Mouse (Mus musculus): ENCODE results near the gene Ank.
A peak's percentile ranks its signal among the peaks of the same experiment; 100 is the strongest.
"Not testable (repeated sequence)": the region's sequence is repeated elsewhere in the genome, so short reads cannot be mapped to it uniquely, and the experiment has no call there.

Gene Ank

GRCm38 (mm10) chr15:27466131-27467080, at the start of gene Ank:
Gene Ank, plus strand, starts transcription at chr15:27466677.
- no peak for DNase-seq (ENCODE audit: low read depth, low spot score)

GRCm38 (mm10) chr15:27418566-27419331, 47.7 kb upstream of the Ank start:
- no peak for DNase-seq (ENCODE audit: low read depth, low spot score)

GRCm38 (mm10) chr15:27421531-27421930, 44.9 kb upstream of the Ank start:
- DNase-seq (ENCODE audit: low read depth, low spot score), result no peak

GRCm38 (mm10) chr15:27427581-27427980, 38.9 kb upstream of the Ank start:
- DNase-seq (ENCODE audit: low read depth, low spot score), result no peak

- no peak for DNase-seq (ENCODE audit: low read depth, low spot score)
Measured at GRCm38 (mm10) chr15:27430241-27430640, 36.2 kb upstream of the Ank start.

- DNase-seq (ENCODE audit: low read depth, low spot score), result no peak
Measured at GRCm38 (mm10) chr15:27432851-27433615, 33.4 kb upstream of the Ank start.

GRCm38 (mm10) chr15:27435409-27435808, 31.1 kb upstream of the Ank start:
- no peak for DNase-seq (ENCODE audit: low read depth, low spot score)

GRCm38 (mm10) chr15:27436194-27436593, 30.3 kb upstream of the Ank start:
- DNase-seq (ENCODE audit: low read depth, low spot score), result no peak

GRCm38 (mm10) chr15:27441053-27441452, 25.4 kb upstream of the Ank start:
- DNase-seq (ENCODE audit: low read depth, low spot score), result no peak

- no peak for DNase-seq (ENCODE audit: low read depth, low spot score)
Measured at GRCm38 (mm10) chr15:27441529-27441928, 24.9 kb upstream of the Ank start.

- no peak for DNase-seq (ENCODE audit: low read depth, low spot score)
Measured at GRCm38 (mm10) chr15:27441951-27442350, 24.5 kb upstream of the Ank start.

- no peak for DNase-seq (ENCODE audit: low read depth, low spot score)
Measured at GRCm38 (mm10) chr15:27444772-27445347, 21.6 kb upstream of the Ank start.

- DNase-seq (ENCODE audit: low read depth, low spot score), result peak; percentile 50
Measured at GRCm38 (mm10) chr15:27450689-27451088, 15.8 kb upstream of the Ank start.

GRCm38 (mm10) chr15:27451760-27452159, 14.7 kb upstream of the Ank start:
- DNase-seq (ENCODE audit: low read depth, low spot score), result no peak

GRCm38 (mm10) chr15:27452496-27452895, 14.0 kb upstream of the Ank start:
- no peak for DNase-seq (ENCODE audit: low read depth, low spot score)

GRCm38 (mm10) chr15:27457001-27457400, 9.5 kb upstream of the Ank start:
- no peak for DNase-seq (ENCODE audit: low read depth, low spot score)

GRCm38 (mm10) chr15:27459781-27460180, 6.7 kb upstream of the Ank start:
- not testable (repeated sequence) for DNase-seq (ENCODE audit: low read depth, low spot score)

GRCm38 (mm10) chr15:27461336-27462245, 4.9 kb upstream of the Ank start:
- peak; percentile 52 for DNase-seq (ENCODE audit: low read depth, low spot score)

GRCm38 (mm10) chr15:27463876-27464275, 2.6 kb upstream of the Ank start:
- DNase-seq (ENCODE audit: low read depth, low spot score), result no peak

GRCm38 (mm10) chr15:27465391-27466005, 979 bp upstream of the Ank start:
- no peak for DNase-seq (ENCODE audit: low read depth, low spot score)

Data from brain, embryonic 18.5 days (tissue).